Mouse (Mus musculus) limb, embryonic 11.5 days (tissue): ENCODE results near the gene Golm1. TPM values are rescaled to one million over a fixed set of nuclear protein-coding genes. Genes with fewer than 3 reads are reported as not detected.

Experiments used
- ATAC-seq: fragments of 200-750 bp; cut with Nextera tagmentation; 2 replicates; pipeline ENCODE4 v1.8.0; 2017; ENCODE audit warnings: low read depth; ENCODE audit not compliant: insufficient number of reproducible peaks, low FRiP score, low TSS enrichment
- DNase-seq: peaks from one replicate; pipeline ENCODE4 v3.0.0-alpha.2; 2015; ENCODE audit warnings: low spot score
- H3K27ac ChIP-seq: fragments of 300-500 bp; sonication (generic); replicated peaks from 2 replicates; pipeline ENCODE4 v1.5.1; 2014; ENCODE audit warnings: low read depth, mild to moderate bottlenecking, low read length
- H3K27me3 ChIP-seq: fragments of 300-500 bp; sonication (generic); 2 replicates; pipeline ENCODE4 v1.6.1; 2014; ENCODE audit warnings: mild to moderate bottlenecking, low read length, mixed read lengths; ENCODE audit not compliant: control insufficient read depth, insufficient read depth
- H3K36me3 ChIP-seq: fragments of 300-500 bp; sonication (generic); 2 replicates; pipeline ENCODE4 v1.6.1; 2014; ENCODE audit warnings: mild to moderate bottlenecking, low read length, moderate library complexity, mixed read lengths; ENCODE audit not compliant: control insufficient read depth, insufficient read depth
- H3K4me1 ChIP-seq: fragments of 300-500 bp; sonication (generic); 2 replicates; pipeline ENCODE4 v1.6.1; 2014; ENCODE audit warnings: low read length, mixed read lengths; ENCODE audit not compliant: control insufficient read depth, insufficient read depth
- H3K4me2 ChIP-seq: fragments of 300-500 bp; sonication (generic); 2 replicates; pipeline ENCODE4 v1.6.1; 2014; ENCODE audit warnings: low read depth, mild to moderate bottlenecking, moderate library complexity; ENCODE audit not compliant: severe bottlenecking
- H3K4me3 ChIP-seq: fragments of 300-500 bp; sonication (generic); 2 replicates; pipeline ENCODE4 v1.5.1; 2014; ENCODE audit warnings: low read depth, low read length
- H3K9ac ChIP-seq: fragments of 300-500 bp; sonication (generic); 2 replicates; pipeline ENCODE4 v1.6.1; 2014; ENCODE audit warnings: mild to moderate bottlenecking, low read length
- H3K9me3 ChIP-seq: fragments of 300-500 bp; sonication (generic); 2 replicates; pipeline ENCODE4 v1.6.1; 2016; ENCODE audit warnings: low read length; ENCODE audit not compliant: control insufficient read depth
- WGBS: fragments of 180-500 bp; shearing (Covaris S2); extraction: QIAGEN DNeasy Blood & Tissue Kit; methylation state at CpG from one replicate; pipeline ENCODE4 v1.1.7; 2014; 5-methylcytosine and 5-hydroxymethylcytosine counted together
- polyA plus RNA-seq: library from polyadenylated mRNA; unstranded; fragments of >200 nt; fragmentation: Nextera tagmentation; extraction: Ambion mirVana; gene quantifications from 2 replicates; pipeline ENCODE4 v1.2.1, GENCODE M21; 2014

The Golm1 gene
- polyA plus RNA-seq, 1 experiment from 2014 or later: 67.2 TPM

DNA sequence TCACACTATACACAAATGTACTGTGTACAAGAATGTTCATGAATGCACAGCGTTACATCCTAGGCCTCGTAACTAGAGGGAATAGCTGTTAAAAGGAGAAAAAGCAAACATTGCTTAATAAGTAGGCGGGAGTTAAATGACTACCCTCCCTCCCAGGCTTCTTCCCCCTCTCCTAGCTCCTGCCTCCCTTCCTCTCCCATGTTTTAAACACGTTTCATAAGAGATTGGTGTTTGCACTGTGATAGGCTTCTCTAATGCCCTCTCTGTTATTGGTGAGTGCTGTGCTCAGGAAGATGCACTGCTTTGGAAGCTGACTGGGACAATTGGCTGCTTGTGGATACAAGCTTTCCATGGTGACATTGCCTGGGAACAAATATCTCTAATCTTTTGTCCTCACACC is 60.1 kb downstream of the Golm1 start:
- Histone ChIP-seq H3K36me3 (peaks cover 10% of the 10 kb centered on the region; the same call in 1 of the 2 replicates), H3K27ac (no peak overlapping the region), H3K4me2 (no peak overlapping the region), H3K9ac (no peak overlapping the region), H3K27me3 (no peaks in the 10 kb centered on the region), H3K4me1 (no peaks in the 10 kb centered on the region), H3K4me3 (no peak overlapping the region), H3K9me3 (no peaks in the 10 kb centered on the region)
- no peak for ATAC-seq
- 93% methylated on average over 4 of the region's 4 CpGs for WGBS
- DNase-seq: no peak

DNA sequence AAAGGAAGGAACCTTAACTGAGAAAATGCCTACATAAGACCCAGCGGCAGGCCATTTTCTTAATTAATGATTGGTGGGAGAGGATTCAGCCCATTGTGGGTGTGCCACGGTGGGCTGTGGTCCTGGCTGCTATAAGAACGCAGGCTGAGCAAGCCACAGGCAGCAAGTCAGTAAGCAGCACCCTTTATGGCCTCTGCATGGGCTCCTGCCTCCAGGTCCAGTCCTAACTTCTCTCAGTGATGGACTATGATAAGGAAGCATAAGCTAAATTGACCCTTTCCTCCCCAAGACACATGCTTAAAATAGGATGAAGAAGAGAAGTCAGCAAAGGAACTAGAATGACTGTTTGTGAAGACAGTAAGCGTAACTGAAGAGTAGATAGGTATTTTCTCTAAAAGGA is 60.5 kb downstream of the Golm1 start:
- no peak overlapping the region for H3K4me2 ChIP-seq
- peaks cover 10% of the 10 kb centered on the region; the same call in 1 of the 2 replicates for H3K36me3 ChIP-seq
- H3K4me3 ChIP-seq: no peak overlapping the region
- no peaks in the 10 kb centered on the region for H3K4me1 ChIP-seq
- H3K27ac ChIP-seq: no peak overlapping the region
- no peaks in the 10 kb centered on the region for H3K9me3 ChIP-seq
- H3K9ac ChIP-seq: no peak overlapping the region
- no peaks in the 10 kb centered on the region for H3K27me3 ChIP-seq
- 92% methylated on average over 4 of the region's 4 CpGs for WGBS
- ATAC-seq (no peak), DNase-seq (no peak)

DNA sequence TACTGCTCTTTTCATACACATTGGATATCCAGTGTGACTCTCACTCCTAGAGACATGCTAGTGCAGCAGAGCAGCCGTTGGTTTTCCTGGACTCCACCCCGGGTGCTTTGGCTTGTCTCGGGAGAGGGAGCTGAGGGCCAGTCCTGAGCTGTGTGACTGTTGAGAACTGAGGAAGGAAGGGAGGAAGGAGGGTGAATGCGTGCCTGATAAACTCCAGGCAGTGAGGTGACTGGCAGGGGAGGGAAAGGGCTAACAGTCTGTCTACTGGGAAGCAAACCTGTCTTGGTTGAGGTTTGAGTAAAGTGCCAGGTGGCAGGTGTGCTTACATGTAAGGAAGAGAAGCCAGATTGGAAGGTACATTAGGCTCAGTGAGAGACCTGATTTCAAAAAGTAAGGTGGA is 61.7 kb downstream of the Golm1 start:
- Histone ChIP-seq H3K27ac (no peak overlapping the region), H3K9me3 (no peaks in the 10 kb centered on the region), H3K4me1 (no peaks in the 10 kb centered on the region), H3K4me3 (no peak overlapping the region), H3K27me3 (no peaks in the 10 kb centered on the region), H3K36me3 (peaks cover 6% of the 10 kb centered on the region; the same call in 1 of the 2 replicates), H3K4me2 (no peak overlapping the region), H3K9ac (no peak overlapping the region)
- DNase-seq: no peak
- ATAC-seq: no peak
- WGBS: 82% methylated on average over 4 of the region's 4 CpGs

DNA sequence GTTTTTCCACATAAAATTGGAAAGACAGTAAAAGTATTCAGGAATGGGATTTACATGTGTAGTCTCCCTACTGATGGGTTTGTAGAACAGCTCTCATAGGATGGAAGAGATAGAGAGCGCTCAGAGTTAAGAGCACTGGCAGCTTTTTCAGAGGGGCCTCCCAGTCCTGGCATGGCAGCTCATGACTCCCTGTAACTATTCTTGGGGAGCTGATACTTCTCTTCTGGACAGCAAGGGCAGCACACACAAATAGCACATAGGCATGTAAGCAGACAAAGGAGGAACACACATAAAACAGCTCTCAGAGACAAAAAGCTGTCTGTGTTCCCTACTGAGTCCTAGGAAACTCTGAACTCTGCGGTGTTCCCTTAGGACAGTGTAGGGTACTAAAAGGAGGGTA is 65.2 kb downstream of the Golm1 start:
- no peaks in the 10 kb centered on the region for H3K4me1 ChIP-seq
- H3K27me3 ChIP-seq: no peaks in the 10 kb centered on the region
- DNase-seq (no peak), ATAC-seq (no peak)
- no peaks in the 10 kb centered on the region for H3K9me3 ChIP-seq
- no peak overlapping the region for H3K4me3 ChIP-seq
- H3K9ac ChIP-seq: no peak overlapping the region
- peaks cover 6% of the 10 kb centered on the region for H3K36me3 ChIP-seq
- no peak overlapping the region for H3K27ac ChIP-seq
- H3K4me2 ChIP-seq: no peak overlapping the region
- 92% methylated on average over 2 of the region's 2 CpGs for WGBS

DNA sequence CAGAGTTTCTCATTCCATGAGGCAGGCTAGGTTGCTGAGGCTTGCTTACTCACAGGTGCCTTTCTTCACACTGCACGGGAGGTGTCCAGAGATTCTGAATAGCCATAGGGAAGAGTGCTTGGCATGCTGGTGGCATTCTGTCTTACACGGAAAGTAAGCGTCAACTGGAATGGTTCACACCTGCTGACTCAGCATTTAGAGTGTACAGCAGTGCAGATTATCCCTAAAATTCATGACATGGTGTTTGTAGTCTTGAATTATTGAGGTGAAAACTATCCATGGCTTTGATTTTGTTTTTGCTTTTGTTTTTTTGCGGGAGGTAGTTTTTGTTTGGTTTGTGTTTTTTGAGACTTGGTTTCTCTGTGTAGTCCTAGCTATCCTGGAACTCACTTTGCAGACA is 65.7 kb downstream of the Golm1 start:
- DNase-seq (no peak), ATAC-seq (no peak)
- Histone ChIP-seq H3K4me2 (no peak overlapping the region), H3K4me1 (no peaks in the 10 kb centered on the region), H3K9ac (no peak overlapping the region), H3K27me3 (no peaks in the 10 kb centered on the region), H3K27ac (no peak overlapping the region), H3K9me3 (no peaks in the 10 kb centered on the region), H3K4me3 (no peak overlapping the region), H3K36me3 (peaks cover 9% of the 10 kb centered on the region)
- 93% methylated on average over 4 of the region's 4 CpGs for WGBS

DNA sequence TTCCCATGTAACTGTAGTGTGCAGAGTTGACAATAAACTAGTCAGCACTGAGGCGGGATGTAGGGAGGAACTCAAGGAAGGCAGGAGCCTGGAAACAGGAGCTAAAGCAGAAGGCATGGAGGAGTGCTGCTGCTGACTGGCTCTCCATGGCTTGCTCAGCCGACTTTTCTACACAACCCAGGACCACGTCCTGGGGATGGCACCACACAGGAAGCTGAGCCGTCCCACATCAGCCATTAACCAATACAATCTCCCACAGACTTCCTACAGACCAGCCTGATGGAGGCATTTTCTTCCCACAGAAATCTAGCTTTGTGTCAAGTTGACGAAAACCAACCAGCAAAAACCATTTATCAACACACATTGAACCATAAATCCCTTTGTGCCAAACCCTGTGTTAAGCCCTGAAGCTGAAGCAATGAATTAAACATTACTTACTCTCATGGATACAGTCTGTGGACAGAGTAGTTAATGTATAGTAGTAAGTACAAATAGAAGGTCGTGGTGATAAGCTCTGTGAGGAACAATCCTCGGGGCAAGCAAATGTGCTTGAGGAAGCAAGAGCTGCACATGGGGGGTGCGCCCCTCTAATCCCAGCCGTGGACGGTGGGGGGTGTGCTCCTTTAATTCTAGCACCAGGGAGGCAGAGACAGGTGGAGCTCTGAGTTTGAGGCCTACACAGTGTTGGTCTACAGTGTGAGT is 70.2 kb downstream of the Golm1 start:
- no peak for ATAC-seq
- no peak overlapping the region for H3K9ac ChIP-seq

DNA sequence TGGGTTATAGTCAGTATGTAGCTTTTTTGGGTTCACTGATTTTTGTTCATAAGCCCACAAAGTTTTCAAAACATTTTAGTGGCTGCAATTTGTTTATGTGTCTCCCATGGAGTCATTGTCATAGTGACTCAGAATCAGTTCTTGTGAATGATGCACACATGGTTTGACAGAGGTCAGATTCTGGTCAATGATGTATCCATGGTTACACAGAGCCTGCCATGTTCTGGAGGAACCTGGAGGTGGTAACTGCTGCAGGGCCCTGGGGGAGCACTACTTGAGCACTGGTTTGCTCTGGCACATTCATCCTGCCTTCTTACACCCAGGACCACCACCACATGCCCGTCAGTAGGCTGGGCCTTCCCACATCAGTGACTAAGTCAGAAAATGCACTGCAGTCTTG is 71.1 kb downstream of the Golm1 start:
- Histone ChIP-seq H3K27ac (no peak overlapping the region), H3K36me3 (peaks cover 29% of the 10 kb centered on the region), H3K9ac (no peak overlapping the region), H3K4me2 (no peak overlapping the region), H3K4me3 (no peak overlapping the region), H3K9me3 (no peaks in the 10 kb centered on the region), H3K4me1 (no peaks in the 10 kb centered on the region), H3K27me3 (no peaks in the 10 kb centered on the region)
- 85% methylated on average over 1 of the region's 1 CpGs for WGBS
- DNase-seq (no peak), ATAC-seq (no peak)

More for the DNA sequence above, 70.2 kb downstream of the Golm1 start:
- Histone ChIP-seq H3K27ac (no peak overlapping the region), H3K27me3 (no peaks in the 10 kb centered on the region), H3K9me3 (no peaks in the 10 kb centered on the region), H3K36me3 (peaks cover 21% of the 10 kb centered on the region), H3K4me2 (no peak overlapping the region), H3K4me1 (no peaks in the 10 kb centered on the region), H3K4me3 (no peak overlapping the region)
- WGBS: 86% methylated on average over 10 of the region's 10 CpGs
- DNase-seq: no peak

DNA sequence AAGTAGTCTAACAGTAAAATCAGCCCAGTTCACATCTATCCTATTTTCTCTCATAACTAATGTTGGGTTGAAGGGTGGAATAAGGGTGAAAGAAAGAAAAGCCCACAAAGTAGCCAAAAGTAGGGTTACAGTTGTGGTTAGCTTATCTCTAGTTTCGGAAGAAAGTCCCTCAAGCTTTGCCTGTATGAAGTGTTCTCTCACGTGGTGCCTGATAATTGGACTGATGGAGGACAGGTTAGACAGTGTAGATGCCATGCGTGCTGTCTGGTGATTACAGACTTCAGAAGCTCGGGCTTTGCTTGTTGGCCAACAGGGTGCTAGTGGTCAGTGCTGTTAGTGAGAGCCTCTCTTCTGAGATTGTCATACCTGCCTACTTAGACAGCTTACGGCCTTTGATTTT is 72.5 kb downstream of the Golm1 start:
- peaks cover 28% of the 10 kb centered on the region for H3K36me3 ChIP-seq
- 92% methylated on average over 5 of the region's 5 CpGs for WGBS
- ATAC-seq (no peak), DNase-seq (no peak)
- H3K9ac ChIP-seq: no peak overlapping the region
- H3K4me1 ChIP-seq: no peaks in the 10 kb centered on the region
- H3K9me3 ChIP-seq: no peaks in the 10 kb centered on the region
- no peak overlapping the region for H3K27ac ChIP-seq
- H3K4me3 ChIP-seq: no peak overlapping the region
- H3K4me2 ChIP-seq: no peak overlapping the region
- H3K27me3 ChIP-seq: no peaks in the 10 kb centered on the region

DNA sequence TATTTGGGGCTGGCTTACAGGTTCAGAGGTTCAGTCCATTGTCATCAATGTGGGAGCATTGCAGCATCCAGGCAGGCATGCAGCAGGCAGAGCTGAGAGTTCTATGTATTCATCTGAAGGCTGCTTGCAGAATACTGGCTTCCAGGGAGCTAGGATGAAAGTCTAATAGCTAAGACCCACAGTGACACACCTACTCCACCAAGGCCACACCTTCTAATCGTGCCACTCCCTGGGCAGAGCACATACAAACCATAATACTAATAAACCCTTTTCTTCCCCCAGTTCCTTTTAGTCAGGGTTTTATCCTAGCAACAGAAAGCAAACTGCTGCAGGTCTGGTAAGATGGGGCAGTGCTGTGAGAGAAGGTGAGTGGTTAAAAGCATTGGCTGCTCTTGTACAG is 83.0 kb downstream of the Golm1 start:
- ATAC-seq (no peak), DNase-seq (no peak)
- Histone ChIP-seq H3K9ac (no peak overlapping the region), H3K9me3 (no peaks in the 10 kb centered on the region), H3K27ac (no peak overlapping the region), H3K36me3 (peaks cover 10% of the 10 kb centered on the region), H3K4me3 (no peak overlapping the region), H3K27me3 (no peaks in the 10 kb centered on the region), H3K4me2 (no peak overlapping the region), H3K4me1 (no peaks in the 10 kb centered on the region)
- whole genome bisulfite sequencing: 91% methylated on average over 1 of the region's 1 CpGs
